Comparison of ENCODE assay signal across 8 mouse cellular contexts in the genomic region with DNA sequence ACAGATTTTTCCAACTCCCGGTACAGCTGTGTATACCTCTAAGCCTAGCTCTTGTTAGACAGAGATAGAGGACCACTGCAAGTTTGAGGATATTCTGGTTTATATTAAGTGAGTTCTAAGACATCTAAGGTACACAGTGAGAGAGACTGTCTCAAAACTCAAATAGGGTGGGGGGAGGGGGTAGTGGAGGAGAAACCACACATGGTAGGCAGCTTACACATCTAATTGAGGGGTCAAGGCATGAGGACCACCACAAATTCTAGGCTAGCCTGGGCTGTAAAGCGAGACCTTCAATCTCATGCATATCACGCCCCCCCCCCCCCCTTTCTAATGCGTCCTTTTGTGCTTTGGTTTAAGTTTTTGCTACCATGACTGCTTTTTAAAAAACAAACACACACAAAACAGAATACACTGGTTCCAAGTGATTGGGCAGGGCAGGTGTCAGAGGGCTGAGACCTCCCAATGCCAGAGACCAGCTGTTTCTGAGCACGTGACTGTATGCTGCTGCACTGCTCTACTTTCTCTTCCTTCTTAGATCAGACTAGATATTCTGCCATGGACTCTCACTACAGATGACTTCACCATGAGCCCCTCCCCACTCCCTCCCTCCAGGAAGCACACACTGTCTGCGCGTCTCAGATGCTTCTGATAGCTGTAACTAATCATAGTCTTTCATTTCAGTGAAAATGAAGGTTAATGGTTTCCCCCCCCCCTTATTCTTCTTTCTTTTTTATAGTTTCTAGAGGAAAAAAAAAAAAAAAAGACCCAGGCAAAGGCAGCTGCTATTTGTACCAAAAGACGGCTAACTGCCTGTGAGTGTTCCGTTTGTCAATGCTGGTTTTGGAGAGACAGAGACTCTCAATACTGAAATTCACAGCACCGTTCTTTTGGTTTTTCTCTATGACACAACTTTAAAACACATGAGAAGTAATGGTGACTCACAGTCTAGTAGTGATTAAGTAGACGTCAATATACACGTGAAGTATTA. TPM values are rescaled to one million over a fixed set of nuclear protein-coding genes. Genes with fewer than 3 reads are reported as not detected.
A peak's percentile ranks its signal among the peaks of the same experiment; 100 is the strongest.
DNase-seq lines count a peak whose midpoint lies in the region; ATAC-seq and TF ChIP-seq lines count a peak whose summit lies in the region.

No protein-coding gene starts in this region.

- ATAC-seq in embryonic facial prominence, embryonic 15.5 days (ENCODE audit: insufficient number of reproducible peaks, low FRiP score, low TSS enrichment, low read depth), result peak; percentile 80

- H3K4me3 ChIP-seq in embryonic facial prominence, embryonic 15.5 days (replicated peaks), result no peak overlapping the region
- H3K4me3 ChIP-seq in kidney, adult 2 months (ENCODE audit: insufficient read depth, low read depth, low read length), result no peak overlapping the region
- H3K4me3 ChIP-seq in spleen, adult 2 months (ENCODE audit: extremely low read depth, insufficient read depth, insufficient read length), result peak overlapping the region; percentile 24; the same call in 1 of the 2 replicates

- no peak for TF ChIP-seq POLR2A in kidney, adult 2 months (IDR thresholded peaks at IDR 0.05; ENCODE audit: low read depth, low read length)
- TF ChIP-seq POLR2A in spleen, adult 2 months (IDR thresholded peaks at IDR 0.05; ENCODE audit: low read depth, low read length), result no peak

- no peak overlapping the region for H3K9ac ChIP-seq in embryonic facial prominence, embryonic 15.5 days

- no peaks in the 10 kb centered on the region for H3K9me3 ChIP-seq in embryonic facial prominence, embryonic 15.5 days (replicated peaks)

- peaks cover 8% of the 10 kb centered on the region; the same call in 1 of the 2 replicates for H3K4me1 ChIP-seq in embryonic facial prominence, embryonic 15.5 days
- H3K4me1 ChIP-seq in kidney, adult 2 months (ENCODE audit: control insufficient read depth, insufficient read depth, low read length), result peaks cover 12% of the 10 kb centered on the region
- H3K4me1 ChIP-seq in spleen, adult 2 months (ENCODE audit: control insufficient read depth, insufficient read depth, insufficient read length), result peaks cover 23% of the 10 kb centered on the region

- peak; percentile 9 for DNase-seq in gastrocnemius, postnatal 10 days
- DNase-seq in gastrocnemius, adult 8-10 months (ENCODE audit: low spot score in 2 of 2), result no peak
- peak; percentile 44 for DNase-seq in kidney, adult 2 months
- DNase-seq in lung, postnatal 25 days (ENCODE audit: low spot score), result peak; percentile 63
- DNase-seq in spleen, adult 2 months (ENCODE audit: low read depth in 1 of 2, low spot score in 2 of 2), result peak; percentile 70 to 92
- DNase-seq in layer of hippocampus, postnatal 10 days (ENCODE audit: low spot score in 2 of 2), result no peak
- DNase-seq in right cerebral cortex, postnatal 4 days, result no peak

- H3K27me3 ChIP-seq in embryonic facial prominence, embryonic 15.5 days, result no peaks in the 10 kb centered on the region
- H3K27me3 ChIP-seq in kidney, adult 2 months (replicated peaks; ENCODE audit: control insufficient read depth, insufficient read depth, low read length), result no peaks in the 10 kb centered on the region
- H3K27me3 ChIP-seq in spleen, adult 2 months (ENCODE audit: control insufficient read depth, insufficient read depth, low read length), result no peaks in the 10 kb centered on the region

- 50% methylated on average over 12 of the region's 12 CpGs for WGBS in embryonic facial prominence, embryonic 15.5 days
- WGBS in kidney, adult 2 months, result 42% methylated on average over 12 of the region's 12 CpGs
- WGBS in spleen, adult 2 months, result 20% methylated on average over 12 of the region's 12 CpGs

- no peaks in the 10 kb centered on the region for H3K36me3 ChIP-seq in embryonic facial prominence, embryonic 15.5 days
- no peaks in the 10 kb centered on the region for H3K36me3 ChIP-seq in kidney, adult 2 months (ENCODE audit: control insufficient read depth, insufficient read depth, low read length)
- H3K36me3 ChIP-seq in spleen, adult 2 months (ENCODE audit: control insufficient read depth, insufficient read depth, low read length), result no peaks in the 10 kb centered on the region

- no peak overlapping the region; the same call in 1 of the 2 replicates for H3K27ac ChIP-seq in embryonic facial prominence, embryonic 15.5 days (replicated peaks)
- no peak overlapping the region for H3K27ac ChIP-seq in kidney, adult 2 months (ENCODE audit: insufficient read depth, low read depth, low read length)
- peak overlapping the region; percentile 60; the same call in 1 of the 2 replicates for H3K27ac ChIP-seq in spleen, adult 2 months (ENCODE audit: insufficient read depth, low read length)

- no peak overlapping the region for H3K4me2 ChIP-seq in embryonic facial prominence, embryonic 15.5 days (replicated peaks)

- TF ChIP-seq CTCF in kidney, adult 2 months (conservative IDR thresholded peaks at IDR 0.05; ENCODE audit: insufficient read depth, insufficient read length, low read depth, low read length), result no peak
- TF ChIP-seq CTCF in spleen, adult 2 months (IDR thresholded peaks at IDR 0.05; ENCODE audit: extremely low read depth, insufficient read depth, insufficient read length, insufficient replicate concordance), result no peak

RNA-seq across cellular contexts. Expression of gene Fbxo11, which starts 22.7 kb away (rescaled TPM):
- total RNA-seq in gastrocnemius, postnatal 10 days (2021), result 10 to 100 TPM; 37.7 to 50.5 TPM
- total RNA-seq in gastrocnemius, adult 8-10 months (2022), result 10 to 100 TPM; 27.0 to 36.5 (median 31.9) TPM
- 19.4 and 19.6 TPM in 2 replicates for polyA plus RNA-seq in embryonic facial prominence, embryonic 15.5 days (2015; fragmentation: Nextera tagmentation; extraction: Ambion mirVana)
- polyA plus RNA-seq in kidney, adult 2 months (2012; rRNA removed), result 13.8 and 18.5 TPM in 2 replicates
- 13.6 and 17.0 TPM in 2 replicates for polyA plus RNA-seq in spleen, adult 2 months (2012; rRNA removed)
- total RNA-seq in layer of hippocampus, postnatal 10 days (2021), result 100 to 1,000 TPM; 119 to 121 TPM

Comparison
In these comparisons a context has a peak if more than half of its experiments do, and no peak if none do; other contexts are left out.
1. DNase-seq: peak in gastrocnemius, postnatal 10 days (single experiment), kidney, adult 2 months (single experiment), lung, postnatal 25 days (single experiment) and spleen, adult 2 months (2 of 2); none in gastrocnemius, adult 8-10 months (0 of 2), layer of hippocampus, postnatal 10 days (0 of 2) and right cerebral cortex, postnatal 4 days (single experiment).